Mouse (Mus musculus): ENCODE data around the gene Zdhhc5.

The Zdhhc5 gene

GRCm38 (mm10) chr2:84650464-84651195, 64.3 kb downstream of the Zdhhc5 start, which contains the start of gene Ctnnd1:
Ctnnd1 (minus strand) TSS chr2:84650765.
- in situ Hi-C loops (cut with MboI; ENCODE audit: low sequenced_read_pairs), result no loop called here

- in situ Hi-C loops (cut with MboI; ENCODE audit: low sequenced_read_pairs), result no loop called here
Measured at GRCm38 (mm10) chr2:84649674-84650073, 65.3 kb downstream of the Zdhhc5 start.

GRCm38 (mm10) chr2:84648369-84648768, 66.6 kb downstream of the Zdhhc5 start:
- in situ Hi-C loops (cut with MboI; ENCODE audit: low sequenced_read_pairs), result no loop called here

- in situ Hi-C loops (cut with MboI; ENCODE audit: low sequenced_read_pairs), result no loop called here
Measured at GRCm38 (mm10) chr2:84647051-84647568, 67.9 kb downstream of the Zdhhc5 start.

GRCm38 (mm10) chr2:84646138-84646537, 68.8 kb downstream of the Zdhhc5 start:
- in situ Hi-C loops (cut with MboI; ENCODE audit: low sequenced_read_pairs), result no loop called here

GRCm38 (mm10) chr2:84640833-84641232, 74.1 kb downstream of the Zdhhc5 start:
- in situ Hi-C loops (cut with MboI; ENCODE audit: low sequenced_read_pairs), result no loop called here

- in situ Hi-C loops (cut with MboI; ENCODE audit: low sequenced_read_pairs), result no loop called here
Measured at GRCm38 (mm10) chr2:84638428-84639220, 76.4 kb downstream of the Zdhhc5 start.
